Mouse (Mus musculus): ENCODE measurements at regions not wholly inside any gene's neighbourhood (a gene's known extent, or its start where the extent isn't known, plus 50 kb on each side); places are given as distances from the start of the nearest gene placed in this dataset.

DNA sequence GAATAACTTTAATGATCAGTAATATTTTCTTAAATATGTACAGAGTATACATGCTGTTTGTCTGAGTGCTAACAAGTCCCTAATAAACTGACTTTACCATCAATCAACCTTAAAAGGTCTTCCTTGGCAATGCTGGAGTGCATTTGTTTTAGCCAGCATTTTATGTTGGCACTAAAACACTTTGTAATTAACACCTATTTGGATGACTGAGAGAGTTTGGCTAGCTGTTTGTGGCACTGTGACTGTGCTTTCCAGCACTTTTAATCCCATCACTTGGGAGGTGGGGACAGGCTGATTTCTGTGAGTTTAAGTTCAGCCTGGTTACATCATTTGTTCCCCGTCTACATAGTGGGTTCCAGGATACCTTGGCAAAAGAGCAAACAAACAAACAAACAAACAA is 332.5 kb upstream of the Chl1 start:
- 86% methylated on average over 1 of the region's 1 CpGs for WGBS
- H3K9me3 ChIP-seq (replicated peaks; ENCODE audit: control insufficient read depth, low read length, poor library complexity, severe bottlenecking) = no peaks in the 10 kb centered on the region
- H3K27ac ChIP-seq (ENCODE audit: low read length) = no peak overlapping the region
- no peak overlapping the region for H3K9ac ChIP-seq (ENCODE audit: low read depth, low read length)
- no peak overlapping the region for H3K4me3 ChIP-seq (ENCODE audit: low read depth, low read length)
- ATAC-seq = no peak
- H3K4me2 ChIP-seq (ENCODE audit: low read length) = no peak overlapping the region
- no peaks in the 10 kb centered on the region for H3K27me3 ChIP-seq (ENCODE audit: control insufficient read depth, insufficient read depth, low read depth, low read length)
- H3K36me3 ChIP-seq (ENCODE audit: control insufficient read depth, insufficient read depth, low read length) = no peaks in the 10 kb centered on the region
- H3K4me1 ChIP-seq (ENCODE audit: control insufficient read depth, insufficient read depth, low read length) = no peaks in the 10 kb centered on the region

DNA sequence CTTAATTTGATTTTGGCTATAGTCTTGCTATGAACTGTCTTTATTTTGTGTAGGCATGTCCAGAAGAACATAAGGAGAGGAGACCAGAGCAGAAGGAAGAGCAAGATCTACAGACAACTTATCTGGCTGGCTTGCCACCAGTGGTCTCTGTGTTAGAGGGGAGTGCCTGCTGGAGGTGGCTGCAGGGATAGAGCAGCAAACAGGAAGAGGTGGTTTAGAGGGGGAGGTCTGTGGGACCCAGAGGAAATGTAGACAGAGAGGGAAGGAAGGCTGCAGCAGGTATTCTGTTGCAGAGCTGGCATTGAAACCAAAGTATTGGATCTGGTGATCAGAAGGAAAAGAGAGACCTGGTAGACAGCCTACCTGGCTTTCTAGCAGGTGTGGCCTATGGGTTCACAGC is 327.0 kb upstream of the Chl1 start:
- Histone ChIP-seq H3K9ac (ENCODE audit: low read depth, low read length) (no peak overlapping the region), H3K4me2 (ENCODE audit: low read length) (no peak overlapping the region), H3K4me3 (ENCODE audit: low read depth, low read length) (no peak overlapping the region), H3K27me3 (ENCODE audit: control insufficient read depth, insufficient read depth, low read depth, low read length) (no peaks in the 10 kb centered on the region), H3K27ac (ENCODE audit: low read length) (no peak overlapping the region), H3K36me3 (ENCODE audit: control insufficient read depth, insufficient read depth, low read length) (no peaks in the 10 kb centered on the region), H3K4me1 (ENCODE audit: control insufficient read depth, insufficient read depth, low read length) (no peaks in the 10 kb centered on the region), H3K9me3 (replicated peaks; ENCODE audit: control insufficient read depth, low read length, poor library complexity, severe bottlenecking) (no peaks in the 10 kb centered on the region)
- ATAC-seq = no peak

DNA sequence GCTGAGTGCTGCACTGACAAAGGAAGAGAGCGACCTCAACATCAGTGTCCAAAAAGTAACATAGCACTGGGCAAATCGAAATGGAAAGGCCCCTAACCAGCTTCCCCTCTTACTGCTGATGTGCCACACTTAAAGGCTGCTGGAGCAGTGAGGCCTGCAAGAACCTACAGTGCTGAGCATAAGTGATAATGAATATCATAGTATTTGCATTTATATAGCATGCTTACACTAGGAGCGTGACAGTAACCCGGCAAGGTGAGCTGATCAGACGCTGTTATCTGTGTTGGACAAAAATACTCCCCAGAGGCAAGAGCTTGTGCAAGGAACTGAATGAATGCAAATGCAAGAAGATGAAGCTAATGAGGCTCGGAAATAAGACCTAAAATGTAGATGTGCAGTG is 313.5 kb upstream of the Chl1 start:
- Histone ChIP-seq H3K4me1 (ENCODE audit: control insufficient read depth, insufficient read depth, low read length) (no peaks in the 10 kb centered on the region), H3K9me3 (replicated peaks; ENCODE audit: control insufficient read depth, low read length, poor library complexity, severe bottlenecking) (no peaks in the 10 kb centered on the region), H3K27ac (ENCODE audit: low read length) (peak overlapping the region; percentile 53; the same call in 1 of the 2 replicates), H3K27me3 (ENCODE audit: control insufficient read depth, insufficient read depth, low read depth, low read length) (no peaks in the 10 kb centered on the region), H3K4me3 (ENCODE audit: low read depth, low read length) (no peak overlapping the region), H3K4me2 (ENCODE audit: low read length) (no peak overlapping the region), H3K36me3 (ENCODE audit: control insufficient read depth, insufficient read depth, low read length) (no peaks in the 10 kb centered on the region), H3K9ac (ENCODE audit: low read depth, low read length) (no peak overlapping the region)
- 0 out of 2 replicates have a peak, but pooled peaks have one; percentile 25 for ATAC-seq
- 64% methylated on average over 6 of the region's 6 CpGs for WGBS

DNA sequence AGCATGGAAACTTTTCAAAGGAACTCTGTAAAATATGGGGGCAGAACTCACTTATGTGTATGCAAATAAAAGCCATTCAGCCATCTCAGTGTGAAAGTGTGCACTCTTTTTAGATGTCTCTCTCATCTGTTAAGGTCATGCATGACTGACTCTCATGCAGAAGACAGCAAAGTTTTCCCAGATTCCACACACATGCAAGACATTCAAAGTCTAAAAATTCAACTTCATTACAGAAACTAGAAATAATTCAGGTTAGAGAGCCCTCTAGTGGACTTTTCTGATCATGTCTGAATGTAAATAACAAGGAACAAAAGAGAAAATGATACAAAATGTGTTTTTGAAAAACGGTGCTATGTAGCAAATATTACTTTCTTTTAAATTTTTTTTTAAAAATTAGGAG is 308.8 kb upstream of the Chl1 start:
- no peak overlapping the region for H3K27ac ChIP-seq (ENCODE audit: low read length)
- no peak overlapping the region for H3K4me2 ChIP-seq (ENCODE audit: low read length)
- H3K27me3 ChIP-seq (ENCODE audit: control insufficient read depth, insufficient read depth, low read depth, low read length) = no peaks in the 10 kb centered on the region
- H3K9me3 ChIP-seq (replicated peaks; ENCODE audit: control insufficient read depth, low read length, poor library complexity, severe bottlenecking) = no peaks in the 10 kb centered on the region
- no peak for ATAC-seq
- no peak overlapping the region for H3K4me3 ChIP-seq (ENCODE audit: low read depth, low read length)
- WGBS = 11% methylated on average over 1 of the region's 1 CpGs
- no peaks in the 10 kb centered on the region for H3K36me3 ChIP-seq (ENCODE audit: control insufficient read depth, insufficient read depth, low read length)
- no peak overlapping the region for H3K9ac ChIP-seq (ENCODE audit: low read depth, low read length)
- no peaks in the 10 kb centered on the region for H3K4me1 ChIP-seq (ENCODE audit: control insufficient read depth, insufficient read depth, low read length)

DNA sequence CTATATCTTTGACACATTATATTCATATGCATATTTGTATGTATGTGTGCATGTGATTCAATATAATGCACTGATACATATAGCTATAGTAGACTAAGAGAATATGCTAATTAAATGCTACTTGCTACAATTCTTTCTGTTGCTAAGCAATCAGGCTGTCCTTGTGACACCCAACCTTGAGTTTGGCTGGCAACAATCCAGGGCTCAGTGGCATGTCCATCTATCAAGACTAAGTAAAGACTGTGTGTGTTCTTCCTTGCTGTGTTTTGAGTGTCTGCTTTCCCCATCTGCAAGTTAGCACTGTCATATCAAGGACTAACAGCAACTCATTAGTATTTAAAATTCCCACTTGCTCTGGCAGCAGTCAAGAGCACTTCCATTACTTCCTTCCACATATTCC is 301.2 kb upstream of the Chl1 start:
- H3K4me1 ChIP-seq (ENCODE audit: control insufficient read depth, insufficient read depth, low read length) = no peaks in the 10 kb centered on the region; the same call in 1 of the 2 replicates
- ATAC-seq = no peak

DNA sequence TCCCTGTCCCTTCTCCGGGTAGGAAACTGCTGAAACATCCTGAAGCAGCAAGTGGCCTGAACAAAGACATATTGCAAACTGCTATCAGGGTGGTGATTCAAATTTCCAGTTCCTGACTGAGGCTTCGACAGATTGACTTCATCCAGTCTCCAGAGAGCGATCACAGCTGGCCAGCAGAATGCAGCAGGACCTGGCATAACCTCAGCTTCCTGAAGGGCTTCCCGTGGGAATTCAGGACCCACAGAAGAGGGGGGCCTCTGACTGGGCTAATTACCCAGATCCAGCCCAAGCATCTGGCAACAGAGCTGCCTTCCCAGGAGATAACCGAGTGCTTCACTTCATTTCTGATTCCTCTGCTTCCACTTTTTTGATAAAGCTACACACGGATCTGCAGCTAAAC is 297.2 kb upstream of the Chl1 start:
- H3K4me1 ChIP-seq (ENCODE audit: control insufficient read depth, insufficient read depth, low read length) = no peaks in the 10 kb centered on the region; the same call in 1 of the 2 replicates
- no peaks in the 10 kb centered on the region for H3K9me3 ChIP-seq (replicated peaks; ENCODE audit: control insufficient read depth, low read length, poor library complexity, severe bottlenecking)
- WGBS = 49% methylated on average over 6 of the region's 6 CpGs
- no peak overlapping the region for H3K4me2 ChIP-seq (ENCODE audit: low read length)
- no peak overlapping the region for H3K9ac ChIP-seq (ENCODE audit: low read depth, low read length)
- no peaks in the 10 kb centered on the region for H3K36me3 ChIP-seq (ENCODE audit: control insufficient read depth, insufficient read depth, low read length)
- H3K4me3 ChIP-seq (ENCODE audit: low read depth, low read length) = no peak overlapping the region
- H3K27me3 ChIP-seq (ENCODE audit: control insufficient read depth, insufficient read depth, low read depth, low read length) = no peaks in the 10 kb centered on the region
- no peak for ATAC-seq
- H3K27ac ChIP-seq (ENCODE audit: low read length) = no peak overlapping the region

More for the DNA sequence above, 301.2 kb upstream of the Chl1 start:
- Histone ChIP-seq H3K4me3 (ENCODE audit: low read depth, low read length) (no peak overlapping the region), H3K9me3 (replicated peaks; ENCODE audit: control insufficient read depth, low read length, poor library complexity, severe bottlenecking) (no peaks in the 10 kb centered on the region), H3K4me2 (ENCODE audit: low read length) (no peak overlapping the region), H3K36me3 (ENCODE audit: control insufficient read depth, insufficient read depth, low read length) (no peaks in the 10 kb centered on the region), H3K9ac (ENCODE audit: low read depth, low read length) (no peak overlapping the region), H3K27me3 (ENCODE audit: control insufficient read depth, insufficient read depth, low read depth, low read length) (no peaks in the 10 kb centered on the region), H3K27ac (ENCODE audit: low read length) (no peak overlapping the region)

DNA sequence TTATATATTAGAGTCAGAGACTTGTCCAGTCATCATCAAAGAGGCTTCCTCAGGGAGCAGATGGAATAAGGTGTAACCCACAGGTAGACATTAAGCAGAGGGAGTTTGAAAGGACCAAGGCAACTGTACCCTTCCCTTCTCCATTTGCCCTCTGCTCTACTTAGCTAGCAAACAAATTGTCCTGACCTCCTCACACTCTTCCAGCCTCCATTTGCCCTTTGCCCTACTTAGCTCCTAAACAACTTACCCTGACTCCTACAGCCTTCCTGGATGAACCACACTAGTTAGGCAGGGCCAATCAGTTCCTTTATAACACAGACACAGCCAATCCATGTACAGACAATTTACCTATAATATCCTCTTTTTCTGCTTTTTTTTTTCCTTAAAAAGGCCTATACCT is 273.5 kb upstream of the Chl1 start:
- H3K36me3 ChIP-seq (ENCODE audit: control insufficient read depth, insufficient read depth, low read length) = no peaks in the 10 kb centered on the region
- ATAC-seq = no peak

DNA sequence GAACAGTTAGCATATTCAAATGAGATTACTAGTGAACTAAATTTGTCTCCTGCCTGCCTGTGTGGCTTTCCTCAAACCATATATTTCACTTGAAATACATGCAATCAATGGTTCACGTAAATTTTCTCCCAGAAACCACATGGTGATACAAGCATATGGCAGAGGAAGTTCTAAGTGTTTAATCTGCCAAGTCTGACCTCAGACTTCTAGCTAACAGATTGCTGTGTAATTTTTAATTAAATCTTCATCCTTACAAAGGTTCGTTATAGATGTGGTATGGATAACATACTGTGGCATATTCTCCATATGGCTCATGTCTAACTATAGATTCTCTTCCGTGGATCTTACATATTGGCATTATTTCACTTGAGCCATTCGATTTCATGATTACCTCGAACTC is 241.4 kb upstream of the Chl1 start:
- Histone ChIP-seq H3K27me3 (ENCODE audit: control insufficient read depth, insufficient read depth, low read depth, low read length) (no peaks in the 10 kb centered on the region), H3K4me2 (ENCODE audit: low read length) (no peak overlapping the region), H3K27ac (ENCODE audit: low read length) (no peak overlapping the region), H3K9ac (ENCODE audit: low read depth, low read length) (no peak overlapping the region), H3K4me3 (ENCODE audit: low read depth, low read length) (no peak overlapping the region), H3K4me1 (ENCODE audit: control insufficient read depth, insufficient read depth, low read length) (no peaks in the 10 kb centered on the region), H3K36me3 (ENCODE audit: control insufficient read depth, insufficient read depth, low read length) (no peaks in the 10 kb centered on the region), H3K9me3 (replicated peaks; ENCODE audit: control insufficient read depth, low read length, poor library complexity, severe bottlenecking) (no peaks in the 10 kb centered on the region)
- 89% methylated on average over 5 of the region's 5 CpGs for WGBS
- no peak for ATAC-seq

More for the DNA sequence above, 273.5 kb upstream of the Chl1 start:
- no peak overlapping the region for H3K4me3 ChIP-seq (ENCODE audit: low read depth, low read length)
- no peaks in the 10 kb centered on the region for H3K4me1 ChIP-seq (ENCODE audit: control insufficient read depth, insufficient read depth, low read length)
- no peak overlapping the region for H3K27ac ChIP-seq (ENCODE audit: low read length)
- no peaks in the 10 kb centered on the region for H3K27me3 ChIP-seq (ENCODE audit: control insufficient read depth, insufficient read depth, low read depth, low read length)
- no peak overlapping the region for H3K4me2 ChIP-seq (ENCODE audit: low read length)
- H3K9me3 ChIP-seq (replicated peaks; ENCODE audit: control insufficient read depth, low read length, poor library complexity, severe bottlenecking) = no peaks in the 10 kb centered on the region
- no peak overlapping the region for H3K9ac ChIP-seq (ENCODE audit: low read depth, low read length)

DNA sequence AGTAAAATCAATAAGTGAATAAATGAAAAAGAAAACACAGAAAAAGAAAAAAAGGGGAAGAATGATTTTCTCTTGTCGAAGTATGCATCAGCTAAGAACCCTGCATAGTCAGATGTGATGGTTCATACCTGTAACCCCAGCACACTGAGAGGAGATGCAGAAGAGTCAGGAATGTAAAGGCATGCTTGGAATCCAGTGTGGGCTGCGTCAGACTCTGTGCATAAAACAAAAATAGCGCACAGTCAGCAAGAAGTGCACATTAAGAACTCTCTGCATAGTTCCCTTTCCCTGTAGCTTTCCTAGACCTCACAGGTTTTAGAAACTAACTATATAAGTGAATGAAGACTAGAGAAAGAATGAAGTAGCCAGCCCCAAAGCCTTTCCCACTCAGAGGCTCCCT is 238.2 kb upstream of the Chl1 start:
- no peak overlapping the region for H3K9ac ChIP-seq (ENCODE audit: low read depth, low read length)
- no peak overlapping the region for H3K27ac ChIP-seq (ENCODE audit: low read length)
- H3K4me1 ChIP-seq (ENCODE audit: control insufficient read depth, insufficient read depth, low read length) = no peaks in the 10 kb centered on the region
- no peak overlapping the region for H3K4me3 ChIP-seq (ENCODE audit: low read depth, low read length)
- no peak overlapping the region for H3K4me2 ChIP-seq (ENCODE audit: low read length)
- no peaks in the 10 kb centered on the region for H3K9me3 ChIP-seq (replicated peaks; ENCODE audit: control insufficient read depth, low read length, poor library complexity, severe bottlenecking)
- WGBS = 81% methylated on average over 3 of the region's 3 CpGs
- H3K36me3 ChIP-seq (ENCODE audit: control insufficient read depth, insufficient read depth, low read length) = no peaks in the 10 kb centered on the region
- ATAC-seq = no peak
- H3K27me3 ChIP-seq (ENCODE audit: control insufficient read depth, insufficient read depth, low read depth, low read length) = no peaks in the 10 kb centered on the region

DNA sequence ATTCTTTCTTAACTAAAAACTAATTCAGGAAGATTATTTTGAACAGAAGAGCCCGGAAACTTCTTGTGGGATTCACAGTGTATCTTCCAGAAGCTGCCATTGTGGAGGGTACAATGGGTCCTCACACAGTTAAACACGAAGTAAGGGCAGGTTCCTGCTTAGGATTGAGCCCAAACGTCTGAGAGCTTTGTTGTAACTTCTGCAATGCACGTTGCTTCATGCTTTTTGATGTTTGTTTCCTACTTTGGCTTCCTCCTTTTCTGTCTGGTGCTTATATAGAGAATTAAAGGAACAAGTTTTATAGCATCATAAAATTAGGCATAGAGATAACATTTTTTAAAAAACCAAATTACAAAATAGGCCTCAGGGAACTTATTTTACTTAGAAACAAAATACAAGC is 235.3 kb upstream of the Chl1 start:
- 54% methylated on average over 4 of the region's 4 CpGs for WGBS
- no peaks in the 10 kb centered on the region for H3K4me1 ChIP-seq (ENCODE audit: control insufficient read depth, insufficient read depth, low read length)
- no peak overlapping the region for H3K27ac ChIP-seq (ENCODE audit: low read length)
- ATAC-seq = no peak
- H3K4me2 ChIP-seq (ENCODE audit: low read length) = no peak overlapping the region
- H3K36me3 ChIP-seq (ENCODE audit: control insufficient read depth, insufficient read depth, low read length) = no peaks in the 10 kb centered on the region
- no peaks in the 10 kb centered on the region for H3K27me3 ChIP-seq (ENCODE audit: control insufficient read depth, insufficient read depth, low read depth, low read length)
- H3K9ac ChIP-seq (ENCODE audit: low read depth, low read length) = no peak overlapping the region
- no peaks in the 10 kb centered on the region for H3K9me3 ChIP-seq (replicated peaks; ENCODE audit: control insufficient read depth, low read length, poor library complexity, severe bottlenecking)
- H3K4me3 ChIP-seq (ENCODE audit: low read depth, low read length) = no peak overlapping the region
